Mouse (Mus musculus) limb, embryonic 12.5 days (tissue): ENCODE measurements around the gene Dus1l. TPM values are rescaled to one million over a fixed set of nuclear protein-coding genes. Genes with fewer than 3 reads are reported as not detected.
A peak's percentile ranks its signal among the peaks of the same experiment; 100 is the strongest.

Experiments used
- ATAC-seq: fragments of 200-750 bp; cut with Nextera tagmentation; 2 replicates; pipeline ENCODE4 v1.8.0; 2017; ENCODE audit warnings: low read depth, moderate TSS enrichment; ENCODE audit not compliant: insufficient number of reproducible peaks, insufficient read depth, low FRiP score, low TSS enrichment
- H3K27ac ChIP-seq: fragments of 300-500 bp; sonication (generic); 2 replicates; pipeline ENCODE4 v1.5.1; 2016; ENCODE audit warnings: mild to moderate bottlenecking, moderate library complexity
- H3K27me3 ChIP-seq: fragments of 300-500 bp; sonication (generic); 2 replicates; pipeline ENCODE4 v1.6.1; 2016; ENCODE audit warnings: mild to moderate bottlenecking, moderate library complexity
- H3K36me3 ChIP-seq: fragments of 300-500 bp; sonication (generic); 2 replicates; pipeline ENCODE4 v1.6.1; 2016; ENCODE audit warnings: mild to moderate bottlenecking, moderate library complexity
- H3K4me1 ChIP-seq: fragments of 300-500 bp; sonication (generic); replicated peaks from 2 replicates; pipeline ENCODE4 v1.6.1; 2016
- H3K4me2 ChIP-seq: fragments of 300-500 bp; sonication (generic); 2 replicates; pipeline ENCODE4 v1.6.1; 2016; ENCODE audit warnings: mild to moderate bottlenecking, moderate library complexity
- H3K4me3 ChIP-seq: fragments of 300-500 bp; sonication (generic); replicated peaks from 2 replicates; pipeline ENCODE4 v1.5.1; 2016; ENCODE audit warnings: mild to moderate bottlenecking
- H3K9ac ChIP-seq: fragments of 300-500 bp; sonication (generic); replicated peaks from 2 replicates; pipeline ENCODE4 v1.6.1; 2016; ENCODE audit warnings: mild to moderate bottlenecking, moderate library complexity
- H3K9me3 ChIP-seq: fragments of 300-500 bp; sonication (generic); 2 replicates; pipeline ENCODE4 v1.6.1; 2016; ENCODE audit warnings: mild to moderate bottlenecking, moderate library complexity
- WGBS: fragments of 180-500 bp; shearing (Covaris S2); methylation state at CpG from one replicate; pipeline ENCODE4 v1.1.7; 2016; 5-methylcytosine and 5-hydroxymethylcytosine counted together
- polyA plus RNA-seq: library from polyadenylated mRNA; unstranded; fragments of >200 nt; fragmentation: Nextera tagmentation; extraction: Ambion mirVana; gene quantifications from 2 replicates; pipeline ENCODE4 v1.2.1, GENCODE M21; 2016

Gene Dus1l
- polyA plus RNA-seq, 1 experiment from 2014 or later = 77.6 TPM

DNA sequence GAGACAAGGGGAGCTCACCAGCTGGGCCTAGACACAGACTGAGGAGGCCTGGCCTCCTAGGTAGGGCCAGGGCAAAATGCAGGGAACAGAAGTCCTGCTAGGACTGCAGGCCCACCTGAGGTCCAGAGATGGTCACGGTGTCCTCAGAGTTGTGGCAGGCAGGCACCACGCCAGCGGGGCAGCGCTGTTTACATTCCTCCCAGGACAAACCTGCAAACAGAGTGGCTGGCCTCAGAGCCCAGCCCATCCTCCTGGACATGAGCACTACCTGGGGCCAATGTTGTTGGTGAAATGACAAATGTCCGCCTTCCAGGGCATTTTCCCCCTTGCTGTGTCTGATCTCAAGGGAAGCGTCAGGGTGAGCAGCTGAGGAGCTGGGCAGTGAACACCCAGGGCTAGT is 21.2 kb upstream of the Dus1l start:
- no peak overlapping the region for H3K27ac ChIP-seq
- H3K27me3 ChIP-seq = no peaks in the 10 kb centered on the region
- H3K9me3 ChIP-seq = no peaks in the 10 kb centered on the region
- 93% methylated on average over 6 of the region's 6 CpGs for WGBS
- H3K4me3 ChIP-seq = no peak overlapping the region
- H3K9ac ChIP-seq = no peak overlapping the region
- no peak overlapping the region for H3K4me2 ChIP-seq
- ATAC-seq = no peak
- H3K4me1 ChIP-seq = peaks cover 15% of the 10 kb centered on the region
- H3K36me3 ChIP-seq = peaks cover 100% of the 10 kb centered on the region

GRCm38 (mm10) chr11:120812068-120812467 is 15.9 kb upstream of the Dus1l start:
- Histone ChIP-seq H3K4me1 (no peaks in the 10 kb centered on the region), H3K9me3 (no peaks in the 10 kb centered on the region), H3K36me3 (peaks cover 100% of the 10 kb centered on the region), H3K9ac (no peak overlapping the region), H3K4me2 (no peak overlapping the region), H3K4me3 (no peak overlapping the region), H3K27ac (no peak overlapping the region), H3K27me3 (no peaks in the 10 kb centered on the region)
- ATAC-seq = no peak
- WGBS = 96% methylated on average over 16 of the region's 16 CpGs

DNA sequence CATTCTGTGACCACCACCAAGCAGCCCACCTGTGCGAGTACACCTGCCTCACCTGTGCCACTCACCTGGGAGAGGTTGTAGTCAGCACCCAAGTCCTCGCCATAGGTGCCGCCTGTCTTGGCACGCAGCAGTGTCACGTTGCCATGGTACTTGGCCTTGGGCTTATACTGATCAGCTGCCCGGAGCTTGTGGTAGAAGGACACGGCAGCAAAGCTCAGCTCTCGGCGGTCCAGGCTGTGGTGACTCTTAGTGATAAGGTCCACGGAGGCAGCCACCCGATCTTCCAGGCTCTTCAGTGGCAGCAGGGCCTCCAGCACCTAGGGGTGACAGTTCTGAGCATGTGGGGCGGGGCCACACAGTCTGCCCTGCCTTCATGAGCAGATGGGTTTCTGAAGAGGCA is 11.8 kb upstream of the Dus1l start:
- Histone ChIP-seq H3K4me1 (no peaks in the 10 kb centered on the region), H3K4me2 (no peak overlapping the region), H3K27ac (no peak overlapping the region), H3K9ac (no peak overlapping the region), H3K36me3 (peaks cover 80% of the 10 kb centered on the region), H3K27me3 (no peaks in the 10 kb centered on the region), H3K4me3 (no peak overlapping the region), H3K9me3 (no peaks in the 10 kb centered on the region)
- WGBS = 94% methylated on average over 12 of the region's 12 CpGs
- ATAC-seq = no peak

DNA sequence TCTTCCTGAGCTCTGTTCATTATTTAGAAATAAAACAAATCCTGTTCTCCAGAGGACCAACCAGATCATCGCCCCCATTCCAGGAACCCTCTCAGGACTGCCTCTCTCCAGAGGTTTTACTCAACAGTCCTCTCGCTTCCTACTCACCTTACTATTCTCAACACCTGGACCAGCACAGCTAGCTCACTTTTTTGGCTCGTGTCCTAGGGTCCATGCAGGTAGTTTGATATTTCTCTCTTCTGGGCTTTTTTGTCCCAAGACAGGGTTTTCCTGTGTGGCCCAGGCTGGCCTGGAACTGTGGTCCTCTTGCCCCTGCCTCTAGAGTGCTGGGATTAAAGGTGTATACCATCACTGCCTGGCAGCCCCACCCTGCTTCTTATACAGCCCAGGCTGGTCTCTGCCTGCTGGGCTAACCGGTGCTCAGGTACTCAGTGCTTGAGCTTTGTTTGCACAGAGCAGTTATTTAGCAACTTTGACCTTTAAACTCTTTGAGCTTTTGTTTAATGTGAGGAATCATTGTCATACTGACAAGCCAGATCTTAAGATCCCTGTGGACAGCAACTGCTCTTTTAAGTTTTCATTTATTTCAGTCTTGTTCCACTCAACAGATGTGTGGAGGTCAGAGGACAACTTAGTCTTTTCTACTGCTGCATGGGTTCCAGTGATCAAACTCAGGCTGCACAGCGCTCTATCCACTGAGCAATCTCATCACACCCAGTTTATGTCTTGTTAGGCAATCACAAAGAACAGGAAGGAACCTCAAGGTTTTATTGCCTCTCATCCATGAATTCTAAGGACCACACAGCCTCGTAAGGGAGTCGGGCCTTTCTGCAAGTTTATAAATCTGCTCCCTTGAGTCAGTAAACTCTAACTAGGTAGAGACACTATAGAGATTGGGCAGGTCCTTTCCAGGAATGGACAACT is 9.4 kb upstream of the Dus1l start:
- no peak overlapping the region for H3K4me2 ChIP-seq
- no peak overlapping the region for H3K9ac ChIP-seq
- H3K4me3 ChIP-seq = no peak overlapping the region
- no peak for ATAC-seq
- no peaks in the 10 kb centered on the region for H3K9me3 ChIP-seq
- H3K4me1 ChIP-seq = peaks cover under 1% of the 10 kb centered on the region; the same call in 1 of the 2 replicates
- peaks cover 57% of the 10 kb centered on the region for H3K36me3 ChIP-seq
- no peak overlapping the region for H3K27ac ChIP-seq
- no peaks in the 10 kb centered on the region for H3K27me3 ChIP-seq
- 81% methylated on average over 7 of the region's 7 CpGs for WGBS

DNA sequence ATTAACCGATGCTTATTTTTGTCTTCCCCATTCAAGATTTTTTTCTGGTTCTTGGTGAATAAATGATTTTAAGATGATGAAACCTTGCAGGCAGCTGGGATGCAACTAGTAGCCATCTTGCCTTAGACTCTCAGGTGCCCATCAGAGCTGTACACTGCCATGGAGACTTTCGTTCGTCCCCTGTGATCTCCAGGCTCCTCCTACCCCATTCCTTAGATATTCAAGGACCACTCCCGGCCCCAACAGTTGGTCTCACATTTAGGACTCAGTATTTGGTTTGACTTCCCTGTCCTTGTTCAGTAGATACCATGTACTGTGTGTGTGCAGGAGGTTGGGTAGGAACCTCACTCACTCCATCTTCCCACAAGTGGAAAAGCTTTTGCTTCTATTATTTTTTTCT is 8.6 kb upstream of the Dus1l start:
- Histone ChIP-seq H3K9ac (no peak overlapping the region), H3K4me3 (no peak overlapping the region), H3K4me2 (no peak overlapping the region), H3K27ac (no peak overlapping the region), H3K27me3 (no peaks in the 10 kb centered on the region), H3K36me3 (peaks cover 48% of the 10 kb centered on the region), H3K4me1 (peaks cover 7% of the 10 kb centered on the region; the same call in 1 of the 2 replicates), H3K9me3 (no peaks in the 10 kb centered on the region)
- WGBS = 69% methylated on average over 4 of the region's 4 CpGs
- ATAC-seq = no peak

GRCm38 (mm10) chr11:120804274-120804673 is 8.1 kb upstream of the Dus1l start:
- H3K4me3 ChIP-seq = no peak overlapping the region
- no peaks in the 10 kb centered on the region for H3K27me3 ChIP-seq
- H3K9me3 ChIP-seq = no peaks in the 10 kb centered on the region
- H3K4me1 ChIP-seq = peaks cover 7% of the 10 kb centered on the region; the same call in 1 of the 2 replicates
- no peak for ATAC-seq
- peaks cover 43% of the 10 kb centered on the region for H3K36me3 ChIP-seq
- no peak overlapping the region for H3K27ac ChIP-seq
- WGBS = 85% methylated on average over 7 of the region's 7 CpGs
- H3K9ac ChIP-seq = no peak overlapping the region
- no peak overlapping the region for H3K4me2 ChIP-seq

DNA sequence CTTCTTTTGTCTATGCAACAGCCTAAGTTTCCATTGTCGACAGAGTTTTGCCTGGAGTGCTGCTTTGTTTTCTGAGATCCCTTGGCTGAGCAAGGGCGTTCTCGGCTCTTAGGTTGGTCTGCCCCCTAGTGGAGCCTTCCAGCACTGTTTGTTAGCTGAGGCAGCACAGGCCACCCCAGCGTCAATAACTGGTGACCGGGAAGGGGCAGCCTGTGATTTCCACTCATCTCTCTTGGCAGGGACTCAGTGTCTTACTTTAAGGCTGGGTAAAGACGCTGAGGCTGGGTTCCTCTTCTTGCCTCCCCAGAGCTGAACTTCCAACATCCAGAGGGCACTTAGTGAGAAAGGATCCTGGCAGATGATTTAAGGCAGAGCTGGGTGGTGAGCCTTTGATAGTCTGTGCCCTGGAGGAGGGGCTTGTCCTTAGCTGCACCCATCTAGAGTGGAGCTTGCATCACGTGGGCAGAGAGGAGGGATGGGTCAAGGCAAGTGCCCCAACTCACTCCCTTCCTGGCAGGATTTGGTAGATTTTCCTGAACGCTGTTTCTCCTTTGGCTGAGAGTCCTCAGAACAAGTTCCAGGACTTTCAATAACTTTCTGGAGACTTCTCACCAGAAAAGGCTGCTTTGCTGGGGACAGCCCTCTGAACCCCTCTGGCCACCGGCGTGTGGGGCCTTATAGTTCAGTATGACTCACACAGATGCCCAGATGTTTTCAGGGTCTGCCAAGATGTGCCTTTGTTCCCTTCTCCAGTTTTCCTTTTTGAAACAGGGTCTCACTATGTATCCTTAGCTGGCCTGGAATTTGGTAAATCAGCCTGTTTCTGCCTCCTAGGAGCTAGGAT is 4.1 kb upstream of the Dus1l start:
- Histone ChIP-seq H3K9me3 (no peaks in the 10 kb centered on the region), H3K36me3 (peaks cover 4% of the 10 kb centered on the region; the same call in 1 of the 2 replicates), H3K27ac (peak overlapping the region; percentile 56), H3K4me1 (peaks cover 11% of the 10 kb centered on the region), H3K27me3 (no peaks in the 10 kb centered on the region), H3K9ac (peak overlapping the region; percentile 40; the same call in 1 of the 2 replicates), H3K4me3 (peak overlapping the region; percentile 17; the same call in 1 of the 2 replicates), H3K4me2 (peak overlapping the region; percentile 40)
- 0 out of 2 replicates have a peak, but pooled peaks have one; percentile 49 for ATAC-seq
- 11% methylated on average over 10 of the region's 10 CpGs for WGBS

- H3K9me3 ChIP-seq = no peaks in the 10 kb centered on the region
- WGBS = 64% methylated on average over 6 of the region's 6 CpGs
These were observed 3.2 kb upstream of the Dus1l start for GRCm38 (mm10) chr11:120799316-120799890.

DNA sequence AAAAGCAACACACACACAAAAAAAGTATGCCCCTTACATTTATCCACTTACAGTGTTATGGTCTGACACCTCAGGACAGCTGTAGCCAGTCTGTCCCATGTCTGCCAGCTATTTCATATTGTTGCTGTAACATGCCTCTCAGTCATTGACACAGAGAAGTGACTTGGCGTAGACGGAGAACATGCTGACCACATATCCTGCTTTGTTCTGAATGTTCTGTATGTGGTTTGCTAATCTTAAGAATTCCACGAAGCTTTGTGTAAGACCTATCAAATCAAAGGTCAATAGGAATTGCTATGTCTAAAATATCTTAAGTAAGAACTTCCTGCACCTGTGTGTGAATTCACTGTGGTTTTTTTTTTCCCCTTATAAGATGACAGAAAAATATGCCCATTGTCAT is 2.0 kb upstream of the Dus1l start:
- H3K9ac ChIP-seq = no peak overlapping the region
- peaks cover 18% of the 10 kb centered on the region for H3K36me3 ChIP-seq
- peaks cover 21% of the 10 kb centered on the region for H3K4me1 ChIP-seq
- no peak overlapping the region for H3K4me2 ChIP-seq
- H3K9me3 ChIP-seq = no peaks in the 10 kb centered on the region
- H3K4me3 ChIP-seq = no peak overlapping the region
- H3K27ac ChIP-seq = no peak overlapping the region
- ATAC-seq = no peak
- 88% methylated on average over 3 of the region's 3 CpGs for WGBS
- no peaks in the 10 kb centered on the region for H3K27me3 ChIP-seq

More at GRCm38 (mm10) chr11:120799316-120799890, 3.2 kb upstream of the Dus1l start:
- no peak overlapping the region for H3K9ac ChIP-seq
- no peak overlapping the region for H3K4me3 ChIP-seq
- H3K4me1 ChIP-seq = peaks cover 19% of the 10 kb centered on the region
- no peaks in the 10 kb centered on the region for H3K27me3 ChIP-seq
- no peak overlapping the region; the same call in 1 of the 2 replicates for H3K27ac ChIP-seq
- no peak for ATAC-seq
- no peak overlapping the region for H3K4me2 ChIP-seq
- H3K36me3 ChIP-seq = peaks cover 6% of the 10 kb centered on the region; the same call in 1 of the 2 replicates

DNA sequence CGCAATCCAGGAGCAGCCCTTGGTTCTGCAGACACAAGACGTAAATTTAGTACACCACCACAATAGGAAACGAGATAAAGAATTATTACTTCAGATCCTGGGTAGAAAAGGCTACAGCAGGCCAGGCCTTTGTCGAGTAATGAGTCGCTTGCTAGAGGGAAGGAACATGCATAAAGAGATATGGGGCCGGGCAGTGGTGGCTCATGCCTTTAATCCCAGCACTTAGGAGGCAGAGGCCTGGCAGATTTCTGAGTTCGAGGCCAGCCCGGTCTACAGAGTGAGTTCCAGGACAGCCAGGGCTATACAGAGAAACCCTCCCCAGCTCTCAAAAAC is 377 bp upstream of the Dus1l start:
- H3K4me3 ChIP-seq = peak overlapping the region; percentile 99
- peak overlapping the region; percentile 85 for H3K27ac ChIP-seq
- peaks cover 21% of the 10 kb centered on the region for H3K4me1 ChIP-seq
- no peaks in the 10 kb centered on the region for H3K9me3 ChIP-seq
- H3K9ac ChIP-seq = peak overlapping the region; percentile 94
- no peak for ATAC-seq
- H3K27me3 ChIP-seq = no peaks in the 10 kb centered on the region
- H3K4me2 ChIP-seq = peak overlapping the region; percentile 98
- WGBS = 30% methylated on average over 8 of the region's 8 CpGs
- H3K36me3 ChIP-seq = peaks cover 35% of the 10 kb centered on the region

- H3K9ac ChIP-seq = no peak overlapping the region
- WGBS = 95% methylated on average over 9 of the region's 9 CpGs
- peaks cover 14% of the 10 kb centered on the region for H3K4me1 ChIP-seq
- no peak overlapping the region for H3K4me3 ChIP-seq
- no peak for ATAC-seq
- H3K9me3 ChIP-seq = no peaks in the 10 kb centered on the region
- H3K27me3 ChIP-seq = no peaks in the 10 kb centered on the region
- no peak overlapping the region for H3K4me2 ChIP-seq
- H3K36me3 ChIP-seq = peaks cover 71% of the 10 kb centered on the region
- no peak overlapping the region for H3K27ac ChIP-seq
These were observed 3.6 kb downstream of the Dus1l start for GRCm38 (mm10) chr11:120792652-120793051.
